Mouse (Mus musculus) heart, postnatal 0 days (tissue): ENCODE results near the gene Ecd. TPM values are rescaled to one million over a fixed set of nuclear protein-coding genes. Genes with fewer than 3 reads are reported as not detected.

Experiments
- ATAC-seq: fragments of 200-750 bp; cut with Nextera tagmentation; 2 replicates; pipeline ENCODE4 v1.8.0; 2017; ENCODE audit warnings: low read depth, moderate number of reproducible peaks, moderate library complexity; ENCODE audit not compliant: insufficient read depth
- DNase-seq: peaks from one replicate; pipeline ENCODE4 v3.0.0-alpha.2; 2016; ENCODE audit warnings: low spot score
- H3K27ac ChIP-seq: fragments of 300-500 bp; sonication (generic); 2 replicates; pipeline ENCODE4 v1.5.1; 2014; ENCODE audit warnings: low read depth, mild to moderate bottlenecking
- H3K27me3 ChIP-seq: fragments of 300-500 bp; sonication (generic); 2 replicates; pipeline ENCODE4 v1.6.1; 2014; ENCODE audit warnings: low read length, mixed read lengths; ENCODE audit not compliant: control insufficient read depth, insufficient read depth
- H3K36me3 ChIP-seq: fragments of 300-500 bp; sonication (generic); replicated peaks from 2 replicates; pipeline ENCODE4 v1.6.1; 2014; ENCODE audit warnings: low read length, mixed read lengths; ENCODE audit not compliant: control insufficient read depth, insufficient read depth
- H3K4me1 ChIP-seq: fragments of 300-500 bp; sonication (generic); 2 replicates; pipeline ENCODE4 v1.6.1; 2014; ENCODE audit warnings: antibody characterized with exemption; ENCODE audit not compliant: control insufficient read depth, insufficient read depth
- H3K4me2 ChIP-seq: fragments of 300-500 bp; sonication (generic); 2 replicates; pipeline ENCODE4 v1.6.1; 2014; ENCODE audit warnings: low read depth, mild to moderate bottlenecking, low read length, moderate library complexity
- H3K4me3 ChIP-seq: fragments of 300-500 bp; sonication (generic); 2 replicates; pipeline ENCODE4 v1.5.1; 2014; ENCODE audit warnings: low read depth, low read length
- H3K9ac ChIP-seq: fragments of 300-500 bp; sonication (generic); replicated peaks from 2 replicates; pipeline ENCODE4 v1.6.1; 2014; ENCODE audit warnings: low read depth, low read length, mixed read lengths
- H3K9me3 ChIP-seq: fragments of 300-500 bp; sonication (generic); replicated peaks from 2 replicates; pipeline ENCODE4 v1.6.1; 2016; ENCODE audit warnings: low read length; ENCODE audit not compliant: control insufficient read depth
- CTCF ChIP-seq: IDR thresholded peaks from 2 replicates; pipeline ENCODE4 v1.5.1; 2016; ENCODE audit warnings: antibody characterized with exemption, control low read depth, low read depth
- EP300 ChIP-seq: IDR thresholded peaks from 2 replicates; pipeline ENCODE4 v1.6.1; 2016; ENCODE audit warnings: antibody characterized with exemption, low read depth
- WGBS: fragments of 180-500 bp; shearing (Covaris S2); extraction: QIAGEN DNeasy Blood & Tissue Kit; methylation state at CpG from one replicate; pipeline ENCODE4 v1.1.7; 2014; 5-methylcytosine and 5-hydroxymethylcytosine counted together
- polyA plus RNA-seq: library from polyadenylated mRNA; unstranded; fragments of >200 nt; fragmentation: Nextera tagmentation; extraction: Ambion mirVana; gene quantifications from 2 replicates; pipeline ENCODE4 v1.2.1, GENCODE M21; 2015
- total RNA-seq: library from RNA; depleted of rRNA; stranded (reverse); fragments of >200 nt; gene quantifications from 2 replicates; pipeline ENCODE4 v1.2.3, GENCODE M21; 2014; ENCODE audit warnings: low replicate concordance

The Ecd gene
- total and polyA plus RNA-seq, 2 experiments from 2014 or later, result 19.1 to 24.3 TPM

DNA sequence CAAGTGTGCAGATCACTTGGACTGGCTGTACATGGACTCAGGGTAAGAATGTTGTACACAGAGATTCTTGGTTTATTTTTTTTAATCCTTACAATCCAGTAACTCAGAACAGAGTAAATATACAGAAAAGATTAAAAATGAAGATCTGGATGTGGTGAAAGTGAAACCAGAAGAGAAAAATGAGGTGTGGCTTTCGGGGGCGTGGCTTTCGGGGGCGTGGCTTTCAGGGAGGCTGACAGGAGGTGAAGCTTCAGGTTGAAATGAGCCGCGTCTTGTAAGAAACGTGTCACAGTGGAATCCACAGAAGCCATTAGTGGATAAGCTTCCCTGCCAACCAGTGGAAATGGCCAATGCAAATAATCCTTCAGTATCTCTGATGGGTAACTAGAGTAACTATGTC is 7.1 kb downstream of the Ecd start:
- no peaks in the 10 kb centered on the region for H3K4me1 ChIP-seq
- H3K4me3 ChIP-seq, result no peak overlapping the region
- H3K27ac ChIP-seq, result no peak overlapping the region
- no peak for DNase-seq
- no peak overlapping the region for H3K4me2 ChIP-seq
- peaks cover 52% of the 10 kb centered on the region for H3K36me3 ChIP-seq
- H3K9ac ChIP-seq, result no peak overlapping the region
- 80% methylated on average over 7 of the region's 7 CpGs for WGBS
- H3K9me3 ChIP-seq, result no peaks in the 10 kb centered on the region
- TF ChIP-seq CTCF (no peak), EP300 (no peak)
- no peaks in the 10 kb centered on the region for H3K27me3 ChIP-seq
- ATAC-seq, result no peak

DNA sequence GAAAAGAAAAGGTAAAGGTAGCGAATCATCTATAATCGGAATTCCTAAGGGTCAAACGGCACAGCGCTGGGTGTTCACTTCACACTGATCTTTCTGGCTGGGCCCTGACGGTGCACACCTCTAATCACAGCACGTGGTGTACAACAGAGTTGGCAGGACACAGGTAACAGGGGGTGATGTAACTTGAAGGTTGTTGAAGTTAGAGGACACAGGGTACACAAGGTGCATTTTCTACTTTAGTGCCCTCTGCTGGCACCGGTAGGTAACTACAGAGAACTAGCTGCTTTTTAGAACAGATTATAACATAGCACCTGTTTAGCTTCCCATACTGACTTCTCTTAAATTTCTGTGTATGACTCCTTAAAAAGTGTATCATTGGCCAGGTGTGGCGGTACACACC is 7.8 kb downstream of the Ecd start:
- no peaks in the 10 kb centered on the region for H3K4me1 ChIP-seq
- DNase-seq (peak; percentile 16), ATAC-seq (0 out of 2 replicates have a peak, but pooled peaks have one; percentile 36)
- no peak overlapping the region for H3K9ac ChIP-seq
- WGBS, result 85% methylated on average over 8 of the region's 8 CpGs
- no peak overlapping the region for H3K27ac ChIP-seq
- H3K4me2 ChIP-seq, result no peak overlapping the region
- TF ChIP-seq CTCF (peak; percentile 51), EP300 (no peak)
- H3K36me3 ChIP-seq, result peaks cover 59% of the 10 kb centered on the region
- no peak overlapping the region for H3K4me3 ChIP-seq
- H3K27me3 ChIP-seq, result no peaks in the 10 kb centered on the region
- H3K9me3 ChIP-seq, result no peaks in the 10 kb centered on the region

DNA sequence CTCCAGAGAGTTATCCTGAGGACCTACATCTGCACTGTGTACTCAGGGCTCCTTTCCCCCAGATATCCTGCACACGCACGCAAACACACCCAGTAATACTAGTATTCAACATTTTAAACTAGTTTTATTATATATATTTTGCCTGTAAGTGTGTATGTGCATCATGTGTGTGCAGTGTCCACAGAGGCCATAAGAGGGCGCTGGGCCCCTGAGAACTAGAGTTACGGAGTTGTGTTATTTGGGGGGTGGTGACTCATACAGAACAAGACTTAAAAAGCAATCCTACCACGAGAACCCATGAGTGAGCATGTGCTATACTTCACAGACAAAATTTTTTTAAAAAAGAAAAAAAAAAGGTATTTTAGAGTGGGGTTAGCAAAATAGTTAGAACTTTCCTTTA is 8.5 kb downstream of the Ecd start:
- H3K36me3 ChIP-seq, result peaks cover 62% of the 10 kb centered on the region
- H3K9ac ChIP-seq, result no peak overlapping the region
- WGBS, result 93% methylated on average over 5 of the region's 5 CpGs

DNA sequence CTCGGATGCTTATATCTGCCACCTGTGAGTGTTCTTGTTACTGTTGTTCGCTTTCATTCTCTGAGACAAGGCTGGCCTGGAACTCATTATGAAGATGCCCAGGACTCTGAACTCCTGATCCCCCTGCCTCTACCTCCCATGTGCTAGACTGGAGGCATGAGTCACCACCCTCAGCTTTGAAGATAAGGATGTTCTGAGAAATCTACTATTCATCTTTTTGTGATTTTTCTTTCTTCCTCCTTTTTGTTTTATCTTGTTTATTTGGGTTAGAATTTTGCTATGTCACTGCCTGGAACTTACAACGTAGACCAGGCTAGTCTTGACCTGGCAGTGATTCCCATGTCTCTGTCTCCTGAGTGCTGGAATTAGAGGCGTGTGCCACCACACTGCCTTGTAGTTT is 16.6 kb downstream of the Ecd start:
- TF ChIP-seq EP300 (no peak), CTCF (no peak)
- DNase-seq, result no peak
- no peak overlapping the region for H3K27ac ChIP-seq
- H3K27me3 ChIP-seq, result no peaks in the 10 kb centered on the region
- no peaks in the 10 kb centered on the region for H3K9me3 ChIP-seq
- ATAC-seq, result no peak
- peaks cover 81% of the 10 kb centered on the region for H3K36me3 ChIP-seq
- H3K4me2 ChIP-seq, result no peak overlapping the region
- H3K9ac ChIP-seq, result no peak overlapping the region
- no peak overlapping the region for H3K4me3 ChIP-seq
- H3K4me1 ChIP-seq, result no peaks in the 10 kb centered on the region
- WGBS, result 90% methylated on average over 4 of the region's 4 CpGs

More for the DNA sequence above, 8.5 kb downstream of the Ecd start:
- DNase-seq, result no peak
- Histone ChIP-seq H3K4me3 (no peak overlapping the region), H3K4me1 (no peaks in the 10 kb centered on the region), H3K27me3 (no peaks in the 10 kb centered on the region), H3K27ac (no peak overlapping the region), H3K4me2 (no peak overlapping the region), H3K9me3 (no peaks in the 10 kb centered on the region)
- no peak for TF ChIP-seq CTCF
- TF ChIP-seq EP300, result no peak
- ATAC-seq, result no peak

DNA sequence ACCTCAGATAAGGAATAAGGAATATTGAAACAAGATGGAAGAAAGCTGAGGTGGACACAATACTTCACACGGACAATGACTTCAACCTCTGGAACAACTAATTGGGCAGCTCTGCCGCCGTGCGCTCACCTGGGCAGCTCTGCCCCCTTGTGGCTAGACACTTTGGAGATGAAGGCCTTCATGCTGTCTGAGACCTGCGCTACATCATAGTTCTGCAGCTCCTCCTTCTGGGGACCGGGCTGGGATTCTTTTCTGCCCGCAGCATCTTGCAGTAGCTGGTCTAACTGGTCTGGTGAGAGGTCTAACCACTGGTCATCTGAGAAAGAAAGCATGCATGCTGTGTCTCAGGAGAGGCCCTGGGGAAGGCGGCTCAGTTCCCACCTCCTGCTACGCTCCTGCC is 19.4 kb downstream of the Ecd start:
- DNase-seq (no peak), ATAC-seq (no peak)
- H3K9ac ChIP-seq, result no peak overlapping the region
- H3K9me3 ChIP-seq, result no peaks in the 10 kb centered on the region
- H3K27me3 ChIP-seq, result no peaks in the 10 kb centered on the region
- WGBS, result 77% methylated on average over 9 of the region's 9 CpGs
- no peak overlapping the region for H3K4me3 ChIP-seq
- H3K4me2 ChIP-seq, result no peak overlapping the region
- no peak overlapping the region for H3K27ac ChIP-seq
- TF ChIP-seq EP300 (no peak), CTCF (peak; percentile 18; the same call in 1 of the 2 replicates)
- H3K4me1 ChIP-seq, result no peaks in the 10 kb centered on the region
- H3K36me3 ChIP-seq, result peaks cover 77% of the 10 kb centered on the region

DNA sequence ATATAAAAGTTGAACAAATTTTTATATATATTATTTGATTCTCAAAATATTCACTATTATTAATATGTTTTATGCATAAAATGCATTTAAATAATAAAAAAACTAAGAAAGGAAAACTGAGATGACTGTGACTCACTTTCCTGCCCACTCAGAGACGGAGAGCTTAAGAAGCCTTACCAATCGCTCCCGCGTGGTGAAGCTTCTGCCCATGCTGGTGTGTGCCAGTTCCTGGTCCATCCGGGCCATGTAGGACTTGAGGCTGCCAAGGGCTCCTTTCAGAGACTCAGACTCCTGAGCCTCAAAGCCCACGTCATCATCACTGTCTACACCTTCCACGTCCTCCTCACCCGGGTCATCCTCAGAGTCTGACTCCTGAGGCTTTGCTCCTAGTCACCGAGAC is 23.7 kb downstream of the Ecd start:
- 96% methylated on average over 9 of the region's 9 CpGs for WGBS
- H3K36me3 ChIP-seq, result peaks cover 66% of the 10 kb centered on the region
- ATAC-seq, result no peak

More for the DNA sequence above, 23.7 kb downstream of the Ecd start:
- H3K9me3 ChIP-seq, result no peaks in the 10 kb centered on the region
- H3K9ac ChIP-seq, result no peak overlapping the region
- DNase-seq, result no peak
- no peak overlapping the region for H3K4me2 ChIP-seq
- no peaks in the 10 kb centered on the region for H3K27me3 ChIP-seq
- TF ChIP-seq EP300 (no peak), CTCF (no peak)
- no peaks in the 10 kb centered on the region for H3K4me1 ChIP-seq
- H3K4me3 ChIP-seq, result no peak overlapping the region
- H3K27ac ChIP-seq, result no peak overlapping the region
